Mouse (Mus musculus) A20 (cell line): ENCODE data around the gene Mettl7a3.
"Not testable (repeated sequence)": the region's sequence is repeated elsewhere in the genome, so short reads cannot be mapped to it uniquely, and the experiment has no call there.

Experiments used
- DNase-seq: peaks from one replicate; pipeline ENCODE4 v3.0.0-alpha.2; 2011; ENCODE audit warnings: low read depth, low spot score

Mettl7a3 gene

DNA sequence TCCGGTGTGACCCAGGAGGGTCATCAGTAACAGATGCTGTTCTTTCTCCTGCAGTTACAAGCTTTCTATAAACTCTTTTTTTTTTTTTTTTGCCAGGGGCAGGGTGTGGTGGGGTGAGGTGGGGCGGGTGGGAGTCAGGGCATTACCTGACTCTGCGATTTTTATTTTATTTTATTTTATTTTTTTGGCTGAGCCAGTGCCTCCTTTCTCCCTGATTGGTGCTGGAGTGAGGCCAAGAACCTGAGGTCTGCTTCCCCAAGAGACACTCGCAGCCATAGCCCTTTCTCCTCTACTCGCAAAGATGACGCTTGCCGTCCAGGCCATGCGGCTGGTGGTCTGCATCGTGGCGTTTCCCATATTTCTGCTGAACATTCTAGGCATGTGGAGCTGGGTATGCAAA, at the start of gene Mettl7a3:
TSS of gene Mettl7a3 (plus strand) at position 301 of the 400 bp plus-strand sequence.
- no peak for DNase-seq

- no peak for DNase-seq
Measured at GRCm38 (mm10) chr15:100288980-100289379, 45.7 kb upstream of the Mettl7a3 start.

DNA sequence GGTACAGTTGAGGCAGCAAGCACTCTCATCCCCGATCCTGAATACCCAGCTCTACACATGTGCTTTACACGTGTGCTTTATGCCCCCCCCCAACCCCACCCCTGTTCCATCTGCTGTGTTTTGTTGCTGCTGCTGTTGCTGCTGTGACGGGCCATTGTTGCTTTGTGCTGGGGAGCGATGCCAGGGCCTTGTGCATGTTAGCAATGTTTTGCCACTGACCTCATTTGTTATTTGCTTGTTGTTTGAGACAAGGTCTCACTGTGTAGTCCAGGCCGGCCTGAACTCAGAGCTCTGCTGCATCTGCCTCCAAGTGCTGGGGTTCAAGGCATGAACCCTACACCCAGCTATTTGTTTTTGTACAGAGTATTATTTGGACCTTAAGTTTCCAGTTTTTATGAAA, 43.9 kb upstream of the Mettl7a3 start:
- no peak for DNase-seq

- no peak for DNase-seq
Measured at GRCm38 (mm10) chr15:100292326-100292725, 42.4 kb upstream of the Mettl7a3 start.

DNA sequence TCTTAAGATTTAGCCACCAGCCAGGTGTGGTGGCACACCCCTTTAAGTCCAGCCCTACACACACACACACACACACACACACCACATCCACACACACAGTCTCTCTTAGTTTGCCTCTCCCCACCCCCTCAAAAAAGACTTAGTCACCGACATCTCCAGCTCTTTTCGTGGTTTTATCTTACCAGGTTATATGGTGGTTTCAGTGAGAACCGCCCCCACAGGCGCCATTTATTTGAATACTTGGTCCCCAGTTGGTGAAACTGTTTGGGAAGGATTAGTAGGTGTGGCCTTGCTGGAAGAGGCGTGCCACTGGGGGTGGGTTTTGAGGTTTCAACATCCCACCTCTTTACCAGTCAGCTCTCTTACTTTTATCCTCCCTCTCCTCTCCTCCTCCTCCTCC, 36.9 kb upstream of the Mettl7a3 start:
- DNase-seq: no peak

- peak; percentile 61 for DNase-seq
Measured at GRCm38 (mm10) chr15:100300499-100300898, 34.2 kb upstream of the Mettl7a3 start.

GRCm38 (mm10) chr15:100301556-100301955, 33.2 kb upstream of the Mettl7a3 start:
- peak; percentile 84 for DNase-seq

DNA sequence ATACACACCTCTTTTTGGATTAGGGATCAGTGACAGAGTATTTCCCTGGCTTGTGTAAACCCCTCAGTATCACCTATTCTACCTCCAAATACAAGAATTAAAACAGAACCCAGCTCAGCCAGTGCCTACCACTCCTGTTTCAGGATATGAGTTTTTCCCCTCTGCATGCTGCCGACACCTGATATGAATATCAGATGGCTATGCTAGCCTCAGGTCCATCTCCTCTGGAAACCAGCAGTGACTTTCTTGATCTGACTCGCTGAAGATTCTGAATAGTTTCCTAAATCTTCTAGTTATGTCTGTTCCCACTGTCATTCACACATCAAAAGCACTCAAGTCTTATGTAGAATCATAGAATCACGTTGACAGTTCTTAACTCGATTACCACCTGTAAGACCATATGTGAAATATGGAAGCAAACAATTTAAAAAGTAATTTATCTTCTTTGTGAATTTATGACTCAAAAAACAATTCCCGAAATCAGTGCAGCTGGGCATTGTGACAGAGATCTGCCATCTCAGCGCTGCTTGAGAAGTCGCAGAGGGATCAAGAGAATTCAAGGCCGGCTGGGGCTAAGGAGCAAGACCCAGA, 31.2 kb upstream of the Mettl7a3 start:
- no peak for DNase-seq

DNA sequence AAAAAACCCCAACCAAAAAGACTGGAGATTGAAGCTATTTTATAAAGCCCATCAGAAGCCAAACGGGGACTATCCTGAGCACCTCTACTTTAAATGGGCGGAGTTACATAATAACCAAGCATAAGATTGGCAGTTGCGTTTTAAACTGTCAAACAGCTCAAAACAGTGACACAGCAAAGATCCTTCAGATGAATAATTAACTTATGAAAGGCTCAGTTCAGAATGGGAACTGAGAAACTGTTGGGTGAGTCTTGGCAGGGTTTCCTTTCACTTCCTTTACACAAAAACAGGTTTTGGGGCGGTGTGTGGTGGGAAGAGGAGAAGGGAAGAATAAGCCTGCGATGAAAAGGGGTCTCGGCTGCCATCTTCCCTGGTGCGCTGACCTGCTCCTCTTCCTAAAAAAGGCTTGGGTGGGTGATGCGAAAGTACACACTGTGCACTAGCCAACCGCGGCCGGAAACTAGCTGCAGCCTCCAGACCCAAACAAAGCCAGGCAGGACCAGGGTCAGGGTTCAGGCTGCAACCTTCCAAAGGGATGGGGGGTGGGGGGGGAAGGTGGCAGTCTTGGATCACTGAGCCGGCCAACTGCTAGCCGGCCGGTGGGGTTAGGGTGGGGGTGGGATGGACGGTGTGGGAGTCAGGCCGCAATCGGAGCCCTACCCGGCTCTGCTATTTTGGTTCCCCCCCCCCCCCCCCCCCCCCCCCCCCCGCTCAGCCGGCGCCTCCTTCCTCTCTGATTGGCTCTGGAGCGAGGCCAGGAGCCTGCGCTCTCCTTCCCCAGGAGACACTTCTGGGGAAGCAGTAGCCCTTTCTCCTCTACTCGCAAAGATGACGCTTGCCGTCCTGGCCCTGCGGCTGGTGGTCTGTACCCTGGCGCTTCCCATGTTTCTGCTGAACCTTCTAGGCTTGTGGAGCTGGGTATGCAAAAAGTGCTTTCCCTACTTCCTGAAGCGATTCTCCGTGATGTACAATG, 30.4 kb upstream of the Mettl7a3 start, which contains the start of gene Mettl7a1:
TSS of gene Mettl7a1 (plus strand) at position 122 of the 973 bp plus-strand sequence.
- peak; percentile 89 for DNase-seq

DNA sequence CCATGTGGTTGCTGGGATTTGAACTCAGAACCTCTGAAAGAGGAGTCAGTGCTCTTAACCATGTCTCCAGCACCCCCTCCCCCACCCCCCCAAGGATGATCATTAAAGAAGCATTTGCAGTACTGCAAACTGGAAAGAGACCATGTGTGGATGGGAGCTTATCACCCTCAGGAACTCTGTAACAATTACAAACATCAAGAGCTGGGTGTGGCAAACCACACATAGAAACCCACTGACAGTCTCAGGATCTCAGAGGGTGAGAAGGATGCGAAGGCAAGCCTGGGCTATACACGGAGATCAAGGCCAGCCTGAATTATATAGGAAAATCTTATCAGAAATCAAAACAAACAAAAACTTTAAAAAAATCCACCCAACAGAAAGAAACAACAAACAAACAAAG, 28.5 kb upstream of the Mettl7a3 start:
- DNase-seq: peak; percentile 25

- peak; percentile 85 for DNase-seq
Measured at GRCm38 (mm10) chr15:100307438-100308096, 27.2 kb upstream of the Mettl7a3 start.

DNA sequence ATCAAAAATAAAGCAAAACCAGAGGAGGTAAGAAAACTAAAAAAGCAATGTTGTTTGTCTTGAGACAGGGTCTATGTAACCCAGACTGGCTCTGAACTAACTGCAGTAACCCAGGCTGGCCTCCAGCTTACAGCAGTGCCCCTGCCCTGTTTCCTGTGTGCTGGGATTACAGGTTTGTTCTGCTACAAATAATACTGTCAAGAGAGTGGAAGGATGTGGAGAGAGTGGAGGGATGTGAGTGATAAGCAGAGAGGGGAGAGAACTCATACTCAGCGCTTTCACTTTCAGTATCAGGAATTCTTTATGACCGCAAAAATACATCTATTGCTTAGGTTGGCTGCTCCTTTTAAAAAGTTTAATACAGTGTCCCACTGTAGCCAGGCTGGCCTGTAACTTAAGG, 22.4 kb upstream of the Mettl7a3 start:
- DNase-seq: no peak

DNA sequence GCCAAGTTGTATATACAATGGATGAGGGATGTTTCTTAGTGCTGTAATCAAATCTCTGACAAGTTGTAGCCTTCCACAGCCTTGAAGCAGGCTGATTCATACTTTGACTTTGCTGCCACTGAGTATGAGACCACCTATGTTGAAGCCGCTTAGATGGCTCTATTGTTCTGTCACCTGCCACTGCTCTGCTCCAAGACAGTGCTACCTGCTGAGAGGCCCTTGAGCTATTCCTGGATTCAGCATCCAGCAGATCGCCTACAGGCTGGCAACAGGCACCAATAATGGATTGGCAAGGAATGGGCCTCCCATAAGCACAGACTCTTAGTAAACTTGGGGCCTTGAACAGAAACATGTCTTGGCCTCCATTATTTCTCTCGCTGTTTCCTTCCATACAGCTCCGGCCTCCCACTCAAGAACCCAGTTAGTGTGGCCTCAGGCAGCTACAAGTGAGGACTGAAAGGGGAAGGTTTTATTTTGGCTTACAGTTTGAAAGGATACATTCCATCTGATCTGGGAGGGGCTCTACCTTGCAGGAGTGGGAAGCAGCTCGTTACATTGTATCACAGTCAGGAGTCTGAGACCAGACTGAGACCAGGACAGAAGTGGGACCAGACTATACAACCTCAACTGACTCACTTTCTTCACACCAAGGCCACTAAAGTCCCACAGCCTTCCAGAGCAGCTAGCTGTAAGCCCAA, 20.1 kb upstream of the Mettl7a3 start:
- no peak for DNase-seq

GRCm38 (mm10) chr15:100318014-100318671, 16.6 kb upstream of the Mettl7a3 start:
- not testable (repeated sequence) for DNase-seq

- DNase-seq: no peak
Measured at GRCm38 (mm10) chr15:100319884-100320283, 14.8 kb upstream of the Mettl7a3 start.

- no peak for DNase-seq
Measured at GRCm38 (mm10) chr15:100320295-100320905, 14.3 kb upstream of the Mettl7a3 start.

DNA sequence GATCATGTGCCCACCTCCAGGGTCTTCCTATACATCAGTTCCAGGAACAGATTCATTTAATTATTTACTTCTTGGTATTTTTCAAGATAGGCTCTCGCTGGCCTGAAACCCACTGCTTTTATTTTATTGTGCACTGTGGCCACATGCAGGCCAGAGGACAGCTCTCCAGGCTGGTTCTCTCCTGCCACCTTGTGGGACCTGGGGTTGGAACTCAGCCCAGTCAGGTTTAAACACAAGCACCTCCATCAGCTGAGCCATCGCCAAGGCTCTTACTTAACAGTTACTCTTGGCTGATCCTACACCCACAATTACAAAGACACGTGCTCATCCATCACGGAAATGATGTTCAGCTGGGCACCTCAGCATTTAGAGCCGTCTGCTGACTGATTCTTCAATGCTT, 13.6 kb upstream of the Mettl7a3 start:
- peak; percentile 59 for DNase-seq

DNA sequence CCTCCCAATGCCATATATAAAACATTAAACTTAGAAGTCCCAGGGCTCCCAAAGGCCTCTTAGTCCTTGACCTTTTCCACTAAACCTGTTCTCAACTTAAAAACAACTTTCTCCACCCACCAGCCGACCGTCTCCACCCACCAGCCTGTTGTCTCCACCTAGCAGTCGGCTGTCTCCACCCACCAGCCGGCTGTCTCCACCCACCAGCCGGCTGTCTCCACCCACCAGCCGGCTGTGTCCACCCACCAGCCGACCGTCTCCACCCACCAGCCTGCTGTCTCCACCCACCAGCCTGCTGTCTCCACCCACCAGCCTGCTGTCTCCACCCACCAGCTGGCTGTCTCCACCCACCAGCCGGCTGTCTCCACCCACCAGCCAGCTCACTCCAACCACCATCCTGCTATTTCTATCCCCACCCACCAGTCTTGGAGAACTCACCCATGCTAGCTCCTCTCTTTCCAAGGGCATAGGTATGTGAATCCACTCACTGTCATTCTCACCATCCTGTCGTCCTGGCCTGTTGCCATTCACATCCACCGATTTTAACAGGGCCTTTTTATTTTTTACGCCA, 10.6 kb upstream of the Mettl7a3 start:
- DNase-seq: peak; percentile 29

- DNase-seq: no peak
Measured at GRCm38 (mm10) chr15:100325235-100325634, 9.5 kb upstream of the Mettl7a3 start.

DNA sequence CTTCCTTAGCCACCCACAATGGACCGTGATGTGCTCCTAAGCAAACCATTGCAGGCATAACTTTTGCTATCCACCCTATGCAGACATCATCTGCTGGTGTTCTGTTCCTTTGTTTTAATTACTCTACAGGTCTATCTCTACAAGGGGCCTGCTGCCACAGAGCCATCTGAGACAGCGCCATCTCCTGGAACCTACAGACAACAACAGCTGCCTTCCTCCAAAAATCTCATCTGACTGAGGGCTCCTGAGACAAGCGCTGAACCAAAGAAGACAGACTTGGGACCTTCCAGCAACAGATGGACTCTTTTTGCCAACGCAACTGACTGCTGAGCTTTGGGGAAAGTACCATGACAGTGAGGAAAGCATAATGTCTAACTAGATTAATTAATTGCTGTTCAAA, 6.6 kb upstream of the Mettl7a3 start:
- DNase-seq: not testable (repeated sequence)
